Mouse (Mus musculus): Measurements from ENCODE around the gene Cdc14a. TPM values are rescaled to one million over a fixed set of nuclear protein-coding genes. Genes with fewer than 3 reads are reported as not detected.

The Cdc14a gene
- polyA plus RNA-seq, 1 experiment from 2014 or later = 17.7 TPM

Other genes starting within 250 kb of the Cdc14a start
- 0.43 and 0.80 TPM in 2 replicates for gene Gpr88, start 170.5 kb downstream of the Cdc14a start, polyA plus RNA-seq (2016; fragmentation: Nextera tagmentation; extraction: Ambion mirVana)
- 113 and 118 TPM in 2 replicates for gene Rtca, start 84.2 kb upstream of the Cdc14a start, polyA plus RNA-seq (2016; fragmentation: Nextera tagmentation; extraction: Ambion mirVana)
- 11.4 and 12.8 TPM in 2 replicates for gene Dbt, start 89.0 kb upstream of the Cdc14a start, polyA plus RNA-seq (2016; fragmentation: Nextera tagmentation; extraction: Ambion mirVana)
- 0.59 and 0.75 TPM in 2 replicates for gene Lrrc39, start 138.9 kb upstream of the Cdc14a start, polyA plus RNA-seq (2016; fragmentation: Nextera tagmentation; extraction: Ambion mirVana)
- gene Sass6, start 170.9 kb upstream of the Cdc14a start, polyA plus RNA-seq (2016; fragmentation: Nextera tagmentation; extraction: Ambion mirVana) = 37.5 and 37.6 TPM in 2 replicates
- 31.4 and 34.8 TPM in 2 replicates for gene Trmt13, start 190.6 kb upstream of the Cdc14a start, polyA plus RNA-seq (2016; fragmentation: Nextera tagmentation; extraction: Ambion mirVana)
- gene Mfsd14a, start 238.6 kb upstream of the Cdc14a start, polyA plus RNA-seq (2016; fragmentation: Nextera tagmentation; extraction: Ambion mirVana) = 79.0 and 79.6 TPM in 2 replicates

All from midbrain, embryonic 12.5 days (tissue).